Mouse (Mus musculus) forebrain, embryonic 16.5 days (tissue): Measurements from ENCODE around the gene Foxp1. TPM values are rescaled to one million over a fixed set of nuclear protein-coding genes. Genes with fewer than 3 reads are reported as not detected.

ENCODE experiments used
- ATAC-seq: fragments of 200-750 bp; cut with Nextera tagmentation; 2 replicates; pipeline ENCODE4 v1.8.0; 2017; ENCODE audit warnings: mild to moderate bottlenecking, moderate library complexity
- H3K27ac ChIP-seq: fragments of 300-500 bp; sonication (generic); 2 replicates; pipeline ENCODE4 v1.5.1; 2014; ENCODE audit warnings: low read length, control low read depth
- H3K27me3 ChIP-seq: fragments of 300-500 bp; sonication (generic); replicated peaks from 2 replicates; pipeline ENCODE4 v1.6.1; 2014; ENCODE audit warnings: low read length; ENCODE audit not compliant: control insufficient read depth, insufficient read depth
- H3K36me3 ChIP-seq: fragments of 300-500 bp; sonication (generic); 2 replicates; pipeline ENCODE4 v1.6.1; 2014; ENCODE audit not compliant: control insufficient read depth, insufficient read depth
- H3K4me1 ChIP-seq: fragments of 300-500 bp; sonication (generic); replicated peaks from 2 replicates; pipeline ENCODE4 v1.6.1; 2014; ENCODE audit warnings: low read length; ENCODE audit not compliant: control insufficient read depth, insufficient read depth
- H3K4me2 ChIP-seq: fragments of 300-500 bp; sonication (generic); 2 replicates; pipeline ENCODE4 v1.6.1; 2014; ENCODE audit warnings: mild to moderate bottlenecking, low read length, control low read depth
- H3K4me3 ChIP-seq: fragments of 300-500 bp; sonication (generic); replicated peaks from 2 replicates; pipeline ENCODE4 v1.5.1; 2014; ENCODE audit warnings: mild to moderate bottlenecking, low read length, control low read depth
- H3K9ac ChIP-seq: fragments of 300-500 bp; sonication (generic); replicated peaks from 2 replicates; pipeline ENCODE4 v1.6.1; 2014; ENCODE audit warnings: low read depth, low read length, control low read depth
- H3K9me3 ChIP-seq: fragments of 300-500 bp; sonication (generic); 2 replicates; pipeline ENCODE4 v1.6.1; 2016; ENCODE audit warnings: low read length; ENCODE audit not compliant: control insufficient read depth
- WGBS: fragments of 180-500 bp; shearing (Covaris S2); extraction: QIAGEN DNeasy Blood & Tissue Kit; methylation state at CpG from one replicate; pipeline ENCODE4 v1.1.7; 2014; 5-methylcytosine and 5-hydroxymethylcytosine counted together
- polyA plus RNA-seq: library from polyadenylated mRNA; unstranded; fragments of >200 nt; fragmentation: Nextera tagmentation; extraction: Ambion mirVana; gene quantifications from 2 replicates; pipeline ENCODE4 v1.2.1, GENCODE M21; 2015

Gene Foxp1
- polyA plus RNA-seq, 1 experiment from 2014 or later = 123 TPM

DNA sequence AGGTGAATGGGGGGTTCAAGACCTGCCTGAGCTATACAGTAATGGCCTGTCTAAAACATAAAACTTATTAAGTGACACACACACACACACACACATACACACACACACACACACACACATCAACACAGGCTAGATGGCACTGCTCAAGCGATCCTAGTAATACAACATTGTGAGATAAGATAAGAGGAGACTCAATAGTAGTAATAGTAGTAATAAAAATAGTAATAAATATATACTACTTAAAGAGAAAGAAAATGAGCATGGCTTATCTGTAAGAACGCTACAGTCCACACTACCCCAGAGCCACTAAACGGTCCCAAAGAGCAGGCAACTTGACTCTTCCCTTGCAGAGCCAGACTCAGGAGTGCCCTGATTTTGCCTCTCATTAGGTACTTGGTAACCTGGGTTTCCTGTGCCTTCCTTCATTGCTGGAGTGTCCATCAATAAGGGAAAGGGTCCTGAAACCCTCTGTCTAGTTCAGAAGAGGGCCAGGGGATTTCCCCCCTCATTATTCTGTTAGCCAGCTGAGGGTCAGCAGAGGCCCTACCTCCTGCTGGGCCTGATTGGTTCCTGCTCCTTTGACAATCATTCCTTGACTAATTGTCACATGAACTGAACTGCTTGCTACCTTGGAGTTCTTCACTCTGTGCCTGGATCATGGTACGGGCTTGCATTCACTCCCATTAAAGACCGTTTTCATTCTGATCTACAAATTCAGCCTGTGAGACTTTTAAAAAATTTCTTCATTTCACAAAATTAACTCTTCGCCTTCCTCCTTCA, 480.2 kb downstream of the Foxp1 start:
- Histone ChIP-seq H3K9me3 (no peaks in the 10 kb centered on the region), H3K4me3 (no peak overlapping the region), H3K4me1 (no peaks in the 10 kb centered on the region), H3K27me3 (no peaks in the 10 kb centered on the region), H3K4me2 (no peak overlapping the region), H3K36me3 (no peaks in the 10 kb centered on the region), H3K27ac (no peak overlapping the region), H3K9ac (no peak overlapping the region)
- 73% methylated on average over 6 of the region's 6 CpGs for WGBS
- ATAC-seq = no peak

DNA sequence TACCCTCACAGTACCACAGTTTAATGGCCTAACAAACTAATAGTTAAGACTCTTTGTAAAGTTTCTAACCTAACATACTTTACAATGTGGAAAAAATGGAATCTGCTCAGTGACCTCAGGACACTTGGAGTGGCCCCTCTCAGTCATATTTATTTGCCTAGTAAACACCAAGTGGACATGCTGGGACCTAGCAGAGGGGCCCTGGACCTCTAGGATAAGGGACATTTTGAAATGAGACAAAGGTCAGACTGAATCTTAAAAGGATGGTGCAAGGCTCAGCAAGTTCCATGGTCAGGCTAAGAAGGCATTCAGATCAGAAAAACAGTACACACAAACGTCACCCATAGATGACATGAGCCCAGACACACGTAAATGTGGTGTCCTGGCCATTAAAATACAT, 483.5 kb downstream of the Foxp1 start:
- H3K9me3 ChIP-seq = no peaks in the 10 kb centered on the region
- WGBS = 79% methylated on average over 2 of the region's 2 CpGs
- H3K27ac ChIP-seq = no peak overlapping the region
- H3K4me2 ChIP-seq = no peak overlapping the region
- no peak overlapping the region for H3K4me3 ChIP-seq
- H3K9ac ChIP-seq = no peak overlapping the region
- no peaks in the 10 kb centered on the region for H3K4me1 ChIP-seq
- H3K36me3 ChIP-seq = no peaks in the 10 kb centered on the region
- no peak for ATAC-seq
- no peaks in the 10 kb centered on the region for H3K27me3 ChIP-seq

DNA sequence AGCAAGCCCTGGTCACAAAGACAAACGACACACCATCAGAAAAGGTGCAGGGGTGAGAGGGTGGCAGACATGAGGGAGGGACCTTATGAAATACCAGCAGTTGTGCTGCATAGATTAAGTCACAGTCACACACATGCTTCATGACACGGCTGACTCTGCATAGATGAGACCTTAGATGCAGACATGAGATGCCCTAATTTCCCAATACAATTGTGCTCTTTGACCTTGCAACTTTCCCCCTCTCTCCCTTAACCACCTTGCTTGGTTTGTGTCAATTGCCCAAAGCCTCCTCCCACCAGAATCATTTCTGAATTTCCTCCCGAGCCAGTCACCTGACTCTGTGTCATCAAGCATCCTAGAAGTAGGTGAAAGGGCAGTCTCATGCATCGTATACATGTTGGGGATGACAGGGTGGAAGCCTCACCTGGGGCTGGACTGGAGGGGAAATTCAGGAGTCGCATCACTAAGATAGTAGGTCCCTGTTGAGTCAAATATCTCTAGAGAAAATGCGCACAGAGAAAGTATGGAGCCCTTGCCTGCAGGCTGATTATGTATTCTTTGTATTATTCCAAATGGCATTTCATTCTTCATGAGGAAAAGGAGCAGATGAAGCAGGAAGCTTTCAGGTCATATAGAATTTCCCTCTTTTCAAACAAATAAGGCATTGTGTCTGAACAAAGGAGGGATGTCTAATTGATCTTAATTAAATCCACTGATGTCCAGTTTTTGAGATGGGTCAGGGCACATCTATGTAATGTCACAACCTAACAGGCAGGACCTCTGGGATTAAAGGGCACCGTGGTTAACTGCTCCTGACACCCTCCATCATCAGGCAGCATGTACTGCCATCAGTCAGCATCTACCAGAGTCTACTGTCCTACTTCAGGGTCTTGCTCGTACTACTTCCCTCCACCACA, 486.8 kb downstream of the Foxp1 start:
- no peak overlapping the region for H3K9ac ChIP-seq
- H3K27me3 ChIP-seq = no peaks in the 10 kb centered on the region
- no peaks in the 10 kb centered on the region for H3K36me3 ChIP-seq
- 90% methylated on average over 8 of the region's 8 CpGs for WGBS
- no peaks in the 10 kb centered on the region for H3K9me3 ChIP-seq
- H3K4me2 ChIP-seq = no peak overlapping the region
- H3K4me1 ChIP-seq = no peaks in the 10 kb centered on the region
- H3K4me3 ChIP-seq = no peak overlapping the region
- no peak overlapping the region for H3K27ac ChIP-seq
- no peak for ATAC-seq

DNA sequence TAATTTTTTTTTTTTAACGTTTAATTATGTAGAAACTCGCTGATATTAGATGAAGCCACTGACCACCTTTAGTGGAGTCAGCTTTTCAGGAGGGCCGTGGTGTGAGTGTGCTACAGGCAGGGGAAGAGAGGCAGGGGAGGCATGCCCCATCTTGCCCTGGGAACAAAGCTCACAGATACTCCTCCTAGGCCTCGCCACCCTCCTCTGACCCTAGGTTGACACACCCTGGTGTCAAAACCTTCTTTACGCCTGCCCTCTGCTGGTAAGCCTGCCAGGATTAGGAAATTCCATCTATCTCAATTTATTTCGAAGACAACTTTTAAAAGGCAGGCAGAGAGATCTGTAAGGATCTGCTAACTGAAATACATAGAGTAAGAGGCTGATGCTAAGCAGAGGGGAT, 489.5 kb downstream of the Foxp1 start:
- ATAC-seq = no peak
- no peak overlapping the region for H3K4me2 ChIP-seq

DNA sequence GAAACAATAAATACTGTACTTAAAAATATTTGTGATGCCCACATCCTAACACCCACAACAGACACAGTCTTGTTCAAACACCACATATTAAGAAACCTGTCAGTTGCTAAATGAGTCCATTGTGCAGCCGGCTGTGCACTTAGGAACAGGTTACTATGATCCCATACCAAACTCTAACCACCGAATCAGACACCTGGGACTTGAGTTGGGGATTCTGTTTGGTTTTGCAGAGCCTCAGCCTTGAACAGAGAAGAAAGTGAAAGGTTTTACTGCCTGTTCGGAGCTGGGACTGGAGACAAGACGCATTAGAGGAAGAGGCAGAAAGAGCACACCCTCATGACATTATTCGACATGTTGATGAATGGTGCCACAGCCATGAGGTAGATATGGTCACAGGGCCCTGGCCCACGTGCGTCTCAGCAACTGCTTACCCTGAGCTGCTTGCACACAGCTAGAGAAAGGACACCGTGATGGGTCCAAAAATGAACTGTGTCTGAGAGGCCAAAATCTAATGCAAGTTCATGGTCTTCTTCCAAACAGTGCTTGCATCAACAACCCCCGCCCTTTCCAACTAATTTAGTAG, 491.1 kb downstream of the Foxp1 start:
- H3K4me2 ChIP-seq = no peak overlapping the region
- H3K36me3 ChIP-seq = no peaks in the 10 kb centered on the region
- 0 out of 2 replicates have a peak, but pooled peaks cover 4% of the 10 kb centered on the region for H3K27me3 ChIP-seq
- no peak overlapping the region for H3K4me3 ChIP-seq
- no peaks in the 10 kb centered on the region for H3K9me3 ChIP-seq
- ATAC-seq = no peak
- no peak overlapping the region for H3K27ac ChIP-seq
- H3K9ac ChIP-seq = no peak overlapping the region
- 85% methylated on average over 9 of the region's 9 CpGs for WGBS
- H3K4me1 ChIP-seq = peaks cover 13% of the 10 kb centered on the region

More for the DNA sequence above, 489.5 kb downstream of the Foxp1 start:
- Histone ChIP-seq H3K36me3 (no peaks in the 10 kb centered on the region), H3K9me3 (no peaks in the 10 kb centered on the region), H3K27me3 (0 out of 2 replicates have a peak, but pooled peaks cover 4% of the 10 kb centered on the region), H3K4me1 (0 out of 2 replicates have a peak, but pooled peaks cover 3% of the 10 kb centered on the region), H3K27ac (no peak overlapping the region), H3K9ac (no peak overlapping the region), H3K4me3 (no peak overlapping the region)
- 51% methylated on average over 6 of the region's 6 CpGs for WGBS

DNA sequence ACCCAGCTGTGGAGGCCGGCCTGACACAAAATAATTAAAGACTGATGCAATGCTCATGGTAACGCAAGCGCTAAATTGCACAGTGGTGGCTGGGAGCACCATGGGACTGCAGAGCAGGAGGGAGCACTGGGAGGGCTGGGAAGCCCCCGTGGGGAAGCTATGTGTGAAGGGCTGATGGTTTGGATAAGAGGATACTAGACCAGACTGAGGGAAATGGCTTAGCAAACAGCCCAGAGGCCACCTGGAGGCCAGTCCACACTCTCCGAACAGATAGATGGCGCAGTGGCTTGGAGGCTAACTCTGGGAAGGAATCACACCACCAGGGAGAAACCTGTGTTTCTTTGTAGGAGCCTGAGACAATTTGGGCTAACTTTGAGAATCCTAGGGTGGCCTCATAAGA, 492.3 kb downstream of the Foxp1 start:
- ATAC-seq = no peak

DNA sequence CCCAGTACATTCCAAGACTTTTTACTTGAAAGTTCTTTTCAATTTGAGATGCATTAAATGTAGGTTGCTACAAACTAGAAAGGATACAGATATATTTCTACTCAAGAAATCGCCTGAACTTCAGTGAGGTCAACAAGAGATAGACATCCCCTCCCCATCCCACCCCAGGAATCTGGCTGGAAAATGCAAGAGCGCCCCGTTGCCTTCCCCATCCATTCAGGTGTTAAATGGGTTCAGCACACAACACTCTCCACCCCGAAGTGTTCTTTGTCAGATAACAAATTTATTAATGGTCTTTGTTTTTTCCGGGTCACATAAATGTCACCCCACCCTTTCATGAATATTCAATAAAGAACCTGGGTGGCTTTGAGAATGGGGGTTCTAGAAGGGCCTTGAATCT, 493.1 kb downstream of the Foxp1 start:
- Histone ChIP-seq H3K4me1 (peaks cover 24% of the 10 kb centered on the region), H3K9ac (no peak overlapping the region), H3K27ac (no peak overlapping the region), H3K27me3 (0 out of 2 replicates have a peak, but pooled peaks cover 5% of the 10 kb centered on the region), H3K4me3 (no peak overlapping the region), H3K4me2 (no peak overlapping the region), H3K9me3 (no peaks in the 10 kb centered on the region), H3K36me3 (no peaks in the 10 kb centered on the region)
- 30% methylated on average over 5 of the region's 5 CpGs for WGBS
- ATAC-seq = no peak

More for the DNA sequence above, 492.3 kb downstream of the Foxp1 start:
- Histone ChIP-seq H3K27me3 (0 out of 2 replicates have a peak, but pooled peaks cover 4% of the 10 kb centered on the region), H3K4me1 (peaks cover 20% of the 10 kb centered on the region), H3K4me3 (no peak overlapping the region), H3K4me2 (no peak overlapping the region), H3K27ac (no peak overlapping the region), H3K36me3 (no peaks in the 10 kb centered on the region), H3K9ac (no peak overlapping the region), H3K9me3 (no peaks in the 10 kb centered on the region)
- WGBS = 44% methylated on average over 6 of the region's 6 CpGs

DNA sequence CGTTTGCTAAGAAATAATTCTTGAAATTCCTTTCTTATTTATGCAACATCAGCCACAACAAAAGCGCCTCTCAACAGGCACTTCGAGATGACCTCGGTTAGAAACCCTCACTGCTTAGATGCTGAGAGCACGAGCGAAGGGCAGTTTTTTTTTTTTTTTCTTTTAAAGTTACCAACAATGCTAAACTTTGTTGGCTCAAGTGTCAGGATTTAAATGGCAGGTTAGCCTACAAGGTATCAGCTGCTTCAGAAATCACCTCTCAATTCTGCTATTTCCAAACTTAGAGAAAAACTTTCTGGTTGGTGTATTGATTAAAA, 493.6 kb downstream of the Foxp1 start:
- ATAC-seq = no peak
- Histone ChIP-seq H3K4me2 (peak overlapping the region; percentile 84), H3K27me3 (0 out of 2 replicates have a peak, but pooled peaks cover 6% of the 10 kb centered on the region), H3K36me3 (no peaks in the 10 kb centered on the region), H3K4me3 (peak overlapping the region; percentile 61), H3K27ac (no peak overlapping the region; the same call in 1 of the 2 replicates), H3K9me3 (no peaks in the 10 kb centered on the region), H3K4me1 (peaks cover 24% of the 10 kb centered on the region), H3K9ac (peak overlapping the region; percentile 71)
- 6% methylated on average over 6 of the region's 6 CpGs for WGBS
